Mouse (Mus musculus): ENCODE results near the gene Cdc14b. TPM values are rescaled to one million over a fixed set of nuclear protein-coding genes. Genes with fewer than 3 reads are reported as not detected.

Cdc14b gene
- polyA plus RNA-seq, 1 experiment from 2014 or later: 9.4 TPM

DNA sequence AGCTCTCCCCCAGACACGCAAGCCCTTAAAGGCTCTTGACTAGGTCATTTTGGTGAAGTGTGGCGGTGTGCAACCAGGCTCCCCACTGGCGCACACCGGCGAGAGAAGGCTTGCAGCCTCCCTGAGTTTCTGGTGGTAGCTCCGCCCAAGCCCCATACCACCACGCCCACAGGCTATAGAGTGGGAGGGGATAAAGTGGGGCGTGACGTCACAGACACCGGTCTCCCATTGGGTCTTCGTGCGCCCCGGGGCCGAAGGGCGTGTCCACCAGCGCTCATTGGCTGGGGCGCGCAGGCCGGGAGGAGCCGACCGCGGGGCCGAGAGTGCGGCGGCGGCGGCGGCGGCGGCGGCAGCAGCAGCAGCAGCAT lies 113.6 kb downstream of the Cdc14b start, which contains the start of gene Habp4:
Gene Habp4, plus strand, starts transcription at position 277 of the 368 bp plus-strand sequence.
- no peaks in the 10 kb centered on the region for H3K9me3 ChIP-seq (replicated peaks; ENCODE audit: control insufficient read depth, low read length)
- H3K36me3 ChIP-seq (ENCODE audit: control insufficient read depth, insufficient read depth): no peaks in the 10 kb centered on the region
- H3K9ac ChIP-seq (ENCODE audit: low read depth, low read length): peak within 1 kb of the TSS; percentile 79
- peak within 1 kb of the TSS; percentile 69 for H3K4me3 ChIP-seq (ENCODE audit: low read depth, low read length)
- peaks cover 13% of the 10 kb centered on the region for H3K4me1 ChIP-seq (ENCODE audit: control insufficient read depth, low read depth, low read length)
- H3K27ac ChIP-seq (ENCODE audit: low read length): peak within 1 kb of the TSS; percentile 72
- H3K4me2 ChIP-seq (ENCODE audit: low read depth, low read length): peak within 1 kb of the TSS; percentile 99
- H3K27me3 ChIP-seq (ENCODE audit: control insufficient read depth, insufficient read depth, low read depth, low read length): peaks cover 9% of the 10 kb centered on the region
- peak; percentile 99 for ATAC-seq (ENCODE audit: low read depth)
- WGBS (ENCODE audit: insufficient replicate concordance): under 1% methylated on average over 31 of the region's 31 CpGs

DNA sequence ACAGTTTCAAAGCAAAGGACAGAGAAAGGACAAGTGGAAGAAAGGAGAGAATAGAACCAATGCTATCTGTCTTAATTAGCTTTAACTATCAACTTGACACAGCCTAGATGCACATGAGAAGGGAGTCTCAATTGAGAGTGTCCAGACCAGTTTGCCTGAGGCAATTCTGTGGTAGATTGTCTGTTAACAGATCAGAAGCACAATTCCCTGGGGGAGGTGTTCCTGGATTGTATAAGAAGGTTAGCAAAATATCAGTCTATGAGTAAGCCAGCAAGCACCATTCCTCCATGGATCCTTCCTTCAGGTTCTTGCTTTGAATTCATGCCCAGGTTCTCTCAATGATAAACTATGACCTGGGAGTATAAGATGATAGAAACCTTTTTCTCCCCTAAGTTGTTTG lies 118.1 kb downstream of the Cdc14b start:
- H3K4me1 ChIP-seq (ENCODE audit: control insufficient read depth, low read depth, low read length): peaks cover 9% of the 10 kb centered on the region
- no peaks in the 10 kb centered on the region for H3K9me3 ChIP-seq (replicated peaks; ENCODE audit: control insufficient read depth, low read length)
- H3K27me3 ChIP-seq (ENCODE audit: control insufficient read depth, insufficient read depth, low read depth, low read length): no peaks in the 10 kb centered on the region; the same call in none of the 2 replicates
- ATAC-seq (ENCODE audit: low read depth): no peak
- H3K4me3 ChIP-seq (ENCODE audit: low read depth, low read length): no peak overlapping the region
- H3K36me3 ChIP-seq (ENCODE audit: control insufficient read depth, insufficient read depth): no peaks in the 10 kb centered on the region
- H3K27ac ChIP-seq (ENCODE audit: low read length): no peak overlapping the region
- H3K9ac ChIP-seq (ENCODE audit: low read depth, low read length): no peak overlapping the region
- H3K4me2 ChIP-seq (ENCODE audit: low read depth, low read length): no peak overlapping the region

DNA sequence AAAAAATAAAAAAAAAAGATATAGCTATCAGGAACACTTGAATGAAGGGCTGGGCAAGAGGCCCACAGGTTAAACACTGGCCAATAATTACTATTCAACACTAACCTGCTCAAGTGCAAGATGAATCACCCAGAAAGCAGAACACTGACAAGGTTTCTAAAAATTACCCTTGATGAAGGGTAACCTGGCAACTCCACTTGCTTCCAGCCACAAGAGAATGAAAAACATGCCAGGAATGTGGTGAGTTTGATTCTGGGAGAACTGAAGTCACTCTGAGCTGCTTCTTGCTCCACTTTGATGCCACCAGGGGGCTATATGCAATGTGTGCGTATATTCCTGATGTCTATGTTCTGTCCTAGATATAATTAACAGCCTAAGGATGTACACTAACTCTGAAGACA lies 119.9 kb downstream of the Cdc14b start:
- ATAC-seq (ENCODE audit: low read depth): no peak
- no peaks in the 10 kb centered on the region; the same call in none of the 2 replicates for H3K27me3 ChIP-seq (ENCODE audit: control insufficient read depth, insufficient read depth, low read depth, low read length)
- H3K36me3 ChIP-seq (ENCODE audit: control insufficient read depth, insufficient read depth): no peaks in the 10 kb centered on the region
- no peak overlapping the region for H3K4me2 ChIP-seq (ENCODE audit: low read depth, low read length)
- no peak overlapping the region for H3K27ac ChIP-seq (ENCODE audit: low read length)
- no peaks in the 10 kb centered on the region for H3K9me3 ChIP-seq (replicated peaks; ENCODE audit: control insufficient read depth, low read length)
- H3K4me1 ChIP-seq (ENCODE audit: control insufficient read depth, low read depth, low read length): peaks cover 14% of the 10 kb centered on the region
- no peak overlapping the region for H3K9ac ChIP-seq (ENCODE audit: low read depth, low read length)
- 38% methylated on average over 1 of the region's 1 CpGs for WGBS (ENCODE audit: insufficient replicate concordance)
- H3K4me3 ChIP-seq (ENCODE audit: low read depth, low read length): no peak overlapping the region

DNA sequence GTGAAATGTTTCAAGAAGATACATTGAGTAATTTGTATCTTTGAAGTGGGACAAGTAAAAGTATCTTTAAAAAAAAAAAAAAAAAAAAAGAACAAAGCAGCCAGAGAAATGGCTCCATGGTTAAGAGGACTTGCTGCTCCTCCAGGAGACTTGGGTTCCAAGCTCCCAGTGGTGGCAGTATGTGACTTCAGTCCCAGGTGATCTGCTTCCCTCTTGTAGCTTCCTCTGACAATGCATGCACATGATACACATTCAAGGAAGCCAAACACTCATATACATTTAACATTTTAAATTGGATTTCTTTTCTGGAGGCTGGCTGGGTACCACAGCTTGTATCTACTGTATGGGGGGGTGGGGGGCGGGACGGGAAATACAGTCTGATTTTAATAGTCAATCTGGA lies 120.4 kb downstream of the Cdc14b start:
- H3K27me3 ChIP-seq (ENCODE audit: control insufficient read depth, insufficient read depth, low read depth, low read length): no peaks in the 10 kb centered on the region; the same call in none of the 2 replicates
- H3K4me2 ChIP-seq (ENCODE audit: low read depth, low read length): no peak overlapping the region; the same call in 1 of the 2 replicates
- H3K4me1 ChIP-seq (ENCODE audit: control insufficient read depth, low read depth, low read length): peaks cover 19% of the 10 kb centered on the region
- no peak overlapping the region for H3K9ac ChIP-seq (ENCODE audit: low read depth, low read length)
- no peak overlapping the region for H3K4me3 ChIP-seq (ENCODE audit: low read depth, low read length)
- no peaks in the 10 kb centered on the region for H3K36me3 ChIP-seq (ENCODE audit: control insufficient read depth, insufficient read depth)
- no peaks in the 10 kb centered on the region for H3K9me3 ChIP-seq (replicated peaks; ENCODE audit: control insufficient read depth, low read length)
- 69% methylated on average over 2 of the region's 2 CpGs for WGBS (ENCODE audit: insufficient replicate concordance)
- no peak overlapping the region for H3K27ac ChIP-seq (ENCODE audit: low read length)
- no peak for ATAC-seq (ENCODE audit: low read depth)

DNA sequence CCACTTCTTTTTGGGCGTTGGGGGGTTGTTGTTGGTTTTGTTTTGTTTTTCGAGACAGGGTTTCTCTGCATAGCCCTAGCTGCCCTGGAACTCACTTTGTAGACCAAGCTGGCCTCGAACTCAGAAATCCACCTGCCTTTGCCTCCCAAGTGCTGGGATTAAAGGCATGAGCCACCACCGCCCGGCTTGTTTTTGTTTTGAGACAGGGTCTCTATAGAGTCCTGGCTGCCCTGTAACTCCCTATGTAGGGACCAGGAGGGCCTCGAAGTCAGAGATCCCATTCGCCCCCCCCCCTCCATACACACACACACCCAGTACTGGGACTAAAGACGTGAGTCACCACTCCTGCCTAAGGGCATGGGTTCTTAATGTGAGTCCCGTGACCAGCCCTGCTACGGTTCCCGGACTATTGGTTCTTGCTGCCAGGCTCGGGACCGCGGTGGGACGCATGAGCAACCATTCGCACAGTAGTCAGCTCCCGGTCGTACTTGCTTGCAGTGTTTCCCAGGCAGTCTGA lies 121.3 kb downstream of the Cdc14b start:
- ATAC-seq (ENCODE audit: low read depth): peak; percentile 14
- Histone ChIP-seq H3K27me3 (ENCODE audit: control insufficient read depth, insufficient read depth, low read depth, low read length) (no peaks in the 10 kb centered on the region; the same call in none of the 2 replicates), H3K36me3 (ENCODE audit: control insufficient read depth, insufficient read depth) (no peaks in the 10 kb centered on the region), H3K4me1 (ENCODE audit: control insufficient read depth, low read depth, low read length) (peaks cover 24% of the 10 kb centered on the region), H3K4me2 (ENCODE audit: low read depth, low read length) (peak overlapping the region; percentile 96), H3K9me3 (replicated peaks; ENCODE audit: control insufficient read depth, low read length) (no peaks in the 10 kb centered on the region), H3K9ac (ENCODE audit: low read depth, low read length) (peak overlapping the region; percentile 51), H3K27ac (ENCODE audit: low read length) (peak overlapping the region; percentile 64), H3K4me3 (ENCODE audit: low read depth, low read length) (peak overlapping the region; percentile 96)
- WGBS (ENCODE audit: insufficient replicate concordance): 1% methylated on average over 18 of the region's 18 CpGs

DNA sequence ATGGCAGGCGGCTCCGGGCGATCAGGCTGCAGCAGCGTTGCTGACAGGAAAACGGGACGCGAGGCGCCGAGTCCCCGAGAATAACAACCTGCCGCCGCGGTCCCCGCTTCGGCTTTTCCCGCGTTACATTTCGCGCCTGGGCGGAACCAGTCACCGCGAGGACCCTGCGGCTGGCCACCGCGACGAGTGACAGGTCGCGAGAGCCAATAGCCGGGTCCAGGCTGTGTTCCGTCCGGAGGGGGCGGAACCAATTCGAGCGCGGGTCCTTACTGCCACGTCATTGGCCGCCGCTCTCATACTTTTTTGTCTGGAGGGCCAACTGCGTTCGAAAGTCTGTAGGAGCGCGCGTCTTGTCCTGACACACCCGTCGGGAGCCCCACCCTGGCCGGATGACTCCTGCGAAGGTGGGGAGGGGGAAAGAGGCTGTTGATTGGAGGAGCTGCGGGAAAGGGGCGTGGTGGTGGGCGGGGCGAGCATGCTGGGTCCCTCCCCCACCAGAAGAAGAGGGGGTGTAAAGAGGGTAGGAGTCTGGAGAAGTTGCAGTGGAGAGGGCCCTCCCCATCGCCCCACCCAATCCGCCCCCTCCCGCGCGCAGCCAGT lies 121.9 kb downstream of the Cdc14b start, which contains the start of gene Zfp367:
Gene Zfp367, minus strand, starts transcription at position 120 of the 600 bp plus-strand sequence.
- Histone ChIP-seq H3K27me3 (ENCODE audit: control insufficient read depth, insufficient read depth, low read depth, low read length) (no peaks in the 10 kb centered on the region), H3K9me3 (replicated peaks; ENCODE audit: control insufficient read depth, low read length) (no peaks in the 10 kb centered on the region), H3K4me3 (ENCODE audit: low read depth, low read length) (peak within 1 kb of the TSS; percentile 96), H3K4me2 (ENCODE audit: low read depth, low read length) (peak within 1 kb of the TSS; percentile 96), H3K4me1 (ENCODE audit: control insufficient read depth, low read depth, low read length) (peaks cover 26% of the 10 kb centered on the region), H3K9ac (ENCODE audit: low read depth, low read length) (peak within 1 kb of the TSS; percentile 91), H3K36me3 (ENCODE audit: control insufficient read depth, insufficient read depth) (no peaks in the 10 kb centered on the region), H3K27ac (ENCODE audit: low read length) (peak within 1 kb of the TSS; percentile 97)
- under 1% methylated on average over 56 of the region's 56 CpGs for WGBS (ENCODE audit: insufficient replicate concordance)
- peak; percentile 91 for ATAC-seq (ENCODE audit: low read depth)

DNA sequence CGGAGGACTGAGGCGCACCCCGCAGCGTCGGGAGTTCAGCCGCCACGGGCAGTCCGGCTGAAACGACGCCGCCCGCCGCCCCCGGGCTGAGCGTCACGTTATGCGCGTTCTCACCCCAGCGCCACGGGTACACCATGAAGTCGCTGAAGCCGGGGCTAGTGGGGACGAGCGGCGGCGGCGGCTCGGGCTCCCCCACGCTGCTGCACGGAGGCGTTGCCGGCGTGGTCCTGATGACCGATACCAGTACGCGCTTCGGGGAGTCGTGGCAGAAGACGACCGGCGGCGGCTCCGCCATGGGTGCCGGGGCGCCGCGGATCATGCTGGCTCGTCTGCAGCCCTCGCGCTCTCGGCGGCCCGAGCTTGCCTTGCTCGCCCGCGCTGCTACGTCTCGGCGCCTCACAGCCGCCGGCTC lies 122.4 kb downstream of the Cdc14b start:
- Histone ChIP-seq H3K9me3 (replicated peaks; ENCODE audit: control insufficient read depth, low read length) (no peaks in the 10 kb centered on the region), H3K27ac (ENCODE audit: low read length) (peak overlapping the region; percentile 97), H3K4me3 (ENCODE audit: low read depth, low read length) (peak overlapping the region; percentile 96), H3K36me3 (ENCODE audit: control insufficient read depth, insufficient read depth) (no peaks in the 10 kb centered on the region), H3K4me2 (ENCODE audit: low read depth, low read length) (peak overlapping the region; percentile 96), H3K4me1 (ENCODE audit: control insufficient read depth, low read depth, low read length) (peaks cover 26% of the 10 kb centered on the region), H3K27me3 (ENCODE audit: control insufficient read depth, insufficient read depth, low read depth, low read length) (no peaks in the 10 kb centered on the region), H3K9ac (ENCODE audit: low read depth, low read length) (peak overlapping the region; percentile 91)
- ATAC-seq (ENCODE audit: low read depth): peak; percentile 1
- under 1% methylated on average over 53 of the region's 61 CpGs for WGBS (ENCODE audit: insufficient replicate concordance)

DNA sequence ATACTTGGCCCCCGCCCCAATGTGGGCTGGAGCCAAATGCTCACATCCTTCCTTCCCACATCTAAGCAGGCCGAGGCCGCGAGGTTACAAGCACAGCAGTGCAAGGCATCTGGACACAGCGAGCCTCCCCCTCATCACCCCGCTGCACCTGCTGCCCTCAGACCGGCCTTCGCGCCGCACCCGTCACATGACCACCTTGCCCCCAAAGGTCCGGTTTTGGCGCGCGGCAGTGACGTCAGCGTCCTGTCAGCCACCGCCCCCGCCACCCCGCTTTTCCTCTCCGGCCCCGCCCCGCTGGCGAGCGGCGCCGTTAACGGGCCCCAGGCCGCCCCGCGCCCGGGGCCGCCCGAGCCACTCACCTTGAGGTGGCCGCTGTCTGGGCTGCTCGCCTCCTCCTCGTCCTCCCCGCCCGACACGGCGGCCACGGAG lies 122.8 kb downstream of the Cdc14b start:
- Histone ChIP-seq H3K9me3 (replicated peaks; ENCODE audit: control insufficient read depth, low read length) (no peaks in the 10 kb centered on the region), H3K4me1 (ENCODE audit: control insufficient read depth, low read depth, low read length) (peaks cover 26% of the 10 kb centered on the region), H3K4me2 (ENCODE audit: low read depth, low read length) (peak overlapping the region; percentile 96), H3K27ac (ENCODE audit: low read length) (peak overlapping the region; percentile 97), H3K9ac (ENCODE audit: low read depth, low read length) (peak overlapping the region; percentile 91), H3K4me3 (ENCODE audit: low read depth, low read length) (peak overlapping the region; percentile 96), H3K27me3 (ENCODE audit: control insufficient read depth, insufficient read depth, low read depth, low read length) (no peaks in the 10 kb centered on the region), H3K36me3 (ENCODE audit: control insufficient read depth, insufficient read depth) (no peaks in the 10 kb centered on the region)
- 1% methylated on average over 37 of the region's 42 CpGs for WGBS (ENCODE audit: insufficient replicate concordance)
- ATAC-seq (ENCODE audit: low read depth): peak; percentile 27

DNA sequence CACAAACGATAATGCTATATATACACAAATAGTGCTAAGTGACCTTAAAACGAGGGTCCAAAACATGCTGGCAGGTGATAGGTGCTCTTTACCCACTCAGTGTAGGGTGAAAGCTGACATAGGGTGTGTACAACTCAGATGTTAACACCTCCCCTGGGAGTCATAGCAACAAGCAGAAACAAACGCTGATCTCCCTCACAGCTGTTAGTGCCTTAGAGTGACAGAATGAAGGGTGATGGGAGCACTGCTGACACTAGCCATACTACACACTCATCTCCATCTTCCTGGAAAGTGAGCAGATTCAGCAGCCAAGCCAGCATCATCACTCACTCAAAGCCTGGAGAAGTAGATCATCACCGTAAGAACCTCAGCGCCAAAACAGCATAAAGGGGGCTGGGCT lies 125.0 kb downstream of the Cdc14b start:
- Histone ChIP-seq H3K4me2 (ENCODE audit: low read depth, low read length) (peak overlapping the region; percentile 96), H3K4me1 (ENCODE audit: control insufficient read depth, low read depth, low read length) (peaks cover 29% of the 10 kb centered on the region), H3K36me3 (ENCODE audit: control insufficient read depth, insufficient read depth) (peaks cover 3% of the 10 kb centered on the region), H3K9me3 (replicated peaks; ENCODE audit: control insufficient read depth, low read length) (no peaks in the 10 kb centered on the region), H3K27ac (ENCODE audit: low read length) (no peak overlapping the region), H3K9ac (ENCODE audit: low read depth, low read length) (peak overlapping the region; percentile 0; the same call in 1 of the 2 replicates), H3K27me3 (ENCODE audit: control insufficient read depth, insufficient read depth, low read depth, low read length) (no peaks in the 10 kb centered on the region), H3K4me3 (ENCODE audit: low read depth, low read length) (peak overlapping the region; percentile 3)
- no peak for ATAC-seq (ENCODE audit: low read depth)
- 62% methylated on average over 5 of the region's 5 CpGs for WGBS (ENCODE audit: insufficient replicate concordance)

All from liver, embryonic 16.5 days (tissue).